Mouse (Mus musculus) gastrocnemius, adult 18-20 months (tissue): Measurements from ENCODE around the gene Rhox4b. TPM values are rescaled to one million over a fixed set of nuclear protein-coding genes. Genes with fewer than 3 reads are reported as not detected.
"Not testable (repeated sequence)": the region's sequence is repeated elsewhere in the genome, so short reads cannot be mapped to it uniquely, and the experiment has no call there.

ENCODE experiments used
- DNase-seq: peaks from one replicate; pipeline ENCODE4 v3.0.0; 2021; ENCODE audit warnings: low spot score
- long read RNA-seq, 2 experiments: library from polyadenylated mRNA; stranded (forward); transcript quantifications; one replicate each; pipeline ENCODE4 v2.0.0; 2021
- total RNA-seq, 2 experiments: library from RNA; stranded (reverse); gene quantifications; 2 replicates each; pipeline ENCODE4 v1.2.3; 2021

Gene Rhox4b
- total RNA-seq = not detected
- long read RNA-seq, experiment 1 = 0 reads
- long read RNA-seq, experiment 2 = 0 reads

GRCm38 (mm10) chrX:37432194-37432593 lies at the start of gene Rhox4b:
Gene Rhox4b, plus strand, starts transcription at chrX:37432494.
- DNase-seq = not testable (repeated sequence)

GRCm38 (mm10) chrX:37390548-37390947 lies 41.7 kb upstream of the Rhox4b start, which contains the start of gene Rhox4a2:
Gene Rhox4a2, plus strand, starts transcription at chrX:37390848.
- not testable (repeated sequence) for DNase-seq

GRCm38 (mm10) chrX:37411767-37412166 lies 20.5 kb upstream of the Rhox4b start, which contains the start of gene Rhox2b:
Gene Rhox2b, plus strand, starts transcription at chrX:37412067.
- DNase-seq = not testable (repeated sequence)

GRCm38 (mm10) chrX:37453380-37453779 lies 21.1 kb downstream of the Rhox4b start, which contains the start of gene Rhox2c:
Gene Rhox2c, plus strand, starts transcription at chrX:37453680.
- not testable (repeated sequence) for DNase-seq

- DNase-seq = not testable (repeated sequence)
Observed at GRCm38 (mm10) chrX:37458285-37458684, 26.0 kb downstream of the Rhox4b start, which contains the start of gene Rhox3c. Gene Rhox3c, plus strand, starts transcription at chrX:37458585.

- DNase-seq = not testable (repeated sequence)
Observed at GRCm38 (mm10) chrX:37480037-37480436, 47.7 kb downstream of the Rhox4b start, which contains the start of gene Rhox4c. Gene Rhox4c, plus strand, starts transcription at chrX:37480337.

Other genes starting within 250 kb of the Rhox4b start
- 100 to 1,000 TPM; 378 to 379 TPM for gene Ndufa1, start 241.3 kb upstream of the Rhox4b start, total RNA-seq
- gene Rnf113a1, start 241.2 kb upstream of the Rhox4b start, total RNA-seq = 1 to 10 TPM; 2.2 to 2.4 TPM
- not detected for gene Gm9, start 221.5 kb upstream of the Rhox4b start, total RNA-seq
- gene Rhox1, start 210.2 kb upstream of the Rhox4b start, total RNA-seq = not detected
- gene Rhox2a, start 187.5 kb upstream of the Rhox4b start, total RNA-seq = not detected
- gene Rhox3a, start 182.6 kb upstream of the Rhox4b start, total RNA-seq = not detected
- not detected for gene Rhox4a, start 167.2 kb upstream of the Rhox4b start, total RNA-seq
- gene Rhox3a2, start 52.5 kb upstream of the Rhox4b start, total RNA-seq = not detected
- gene Rhox4a2, start 41.6 kb upstream of the Rhox4b start, total RNA-seq = not detected
- gene Rhox2b, start 20.4 kb upstream of the Rhox4b start, total RNA-seq = not detected
- not detected for gene Rhox2c, start 21.2 kb downstream of the Rhox4b start, total RNA-seq
- gene Rhox3c, start 26.1 kb downstream of the Rhox4b start, total RNA-seq = not detected
- not detected for gene Rhox4c, start 47.8 kb downstream of the Rhox4b start, total RNA-seq
- not detected for gene Rhox2d, start 60.9 kb downstream of the Rhox4b start, total RNA-seq
- not detected for gene Rhox4d, start 81.9 kb downstream of the Rhox4b start, total RNA-seq
- gene Rhox2e, start 98.0 kb downstream of the Rhox4b start, total RNA-seq = not detected
- not detected for gene Rhox3e, start 109.5 kb downstream of the Rhox4b start, total RNA-seq
- not detected for gene Rhox4e, start 124.9 kb downstream of the Rhox4b start, total RNA-seq
- not detected for gene Rhox2f, start 138.9 kb downstream of the Rhox4b start, total RNA-seq
- not detected for gene Rhox3f, start 148.5 kb downstream of the Rhox4b start, total RNA-seq
- not detected for gene Rhox4f, start 175.2 kb downstream of the Rhox4b start, total RNA-seq
- gene Rhox3g, start 196.1 kb downstream of the Rhox4b start, total RNA-seq = not detected
- not detected for gene Rhox2g, start 211.0 kb downstream of the Rhox4b start, total RNA-seq
- gene Rhox4g, start 218.8 kb downstream of the Rhox4b start, total RNA-seq = not detected
- gene Rhox3h, start 236.3 kb downstream of the Rhox4b start, total RNA-seq = not detected
- not detected for gene Rhox2h, start 240.8 kb downstream of the Rhox4b start, total RNA-seq